Mouse (Mus musculus) testis, postnatal 14 days (tissue): ENCODE measurements around the gene Lrig3.

Experiments
- DNase-seq: peaks from one replicate; pipeline ENCODE4 v3.0.0; 2021; ENCODE audit warnings: low spot score

Lrig3 gene

DNA sequence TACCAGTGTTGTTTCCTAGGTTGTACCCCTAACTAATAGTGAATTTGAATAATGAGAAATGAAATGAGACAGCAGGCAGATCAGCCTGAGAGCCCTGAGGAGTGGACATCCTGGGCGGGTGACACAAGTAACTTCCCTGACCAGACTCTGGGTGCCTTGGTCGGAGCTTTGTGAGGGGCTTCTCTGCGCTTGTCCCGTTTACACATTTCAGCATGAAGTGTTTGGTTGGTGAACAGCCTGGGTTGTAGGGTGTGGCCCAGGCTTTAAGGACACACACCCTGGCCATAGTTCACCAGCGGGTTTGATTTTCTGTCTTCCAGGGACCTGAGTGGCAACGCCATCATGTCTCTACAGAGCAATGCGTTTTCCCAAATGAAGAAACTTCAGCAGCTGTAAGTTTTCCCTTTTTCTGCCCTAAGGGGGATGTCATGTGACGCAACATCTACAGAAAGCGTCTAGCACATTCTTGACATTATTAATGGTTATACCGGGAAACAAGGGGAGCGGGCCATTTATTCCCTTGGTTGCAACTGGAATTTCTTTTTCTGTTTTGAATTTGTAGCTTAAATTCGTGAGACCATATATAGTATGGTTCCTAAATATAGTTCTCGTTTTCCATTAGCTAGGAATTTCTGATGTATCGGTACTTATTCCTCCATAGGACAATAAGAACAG, 36.2 kb downstream of the Lrig3 start:
- no peak for DNase-seq

DNA sequence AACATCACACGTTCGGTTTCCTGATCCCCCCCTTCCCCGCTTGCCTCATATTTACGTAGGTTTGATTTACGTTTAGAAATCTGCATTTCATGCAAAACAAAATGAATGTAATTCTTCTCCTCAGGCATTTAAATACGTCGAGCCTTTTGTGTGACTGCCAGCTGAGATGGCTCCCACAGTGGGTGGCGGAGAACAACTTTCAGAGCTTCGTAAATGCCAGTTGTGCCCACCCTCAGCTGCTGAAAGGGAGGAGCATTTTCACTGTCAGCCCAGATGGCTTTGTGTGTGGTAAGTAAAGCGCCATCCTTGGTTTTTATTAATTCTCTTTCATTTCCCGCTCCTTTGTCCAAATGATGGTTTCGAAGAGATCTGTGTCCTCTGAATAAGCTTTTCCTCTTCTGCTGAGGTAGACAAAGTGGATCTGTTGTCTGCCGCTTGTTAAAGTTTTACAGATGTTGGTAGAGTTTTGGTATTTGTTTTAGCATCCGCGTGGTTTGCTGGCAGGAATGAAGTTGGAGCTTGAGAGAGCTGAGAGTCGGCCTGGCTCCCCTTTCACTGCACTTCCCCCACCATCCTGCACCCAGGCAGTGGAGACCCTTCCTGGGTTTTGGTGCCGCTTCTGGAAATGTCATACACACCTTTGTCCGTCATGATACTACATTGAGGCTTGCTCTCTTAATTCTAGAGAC, 37.0 kb downstream of the Lrig3 start:
- DNase-seq = no peak

GRCm38 (mm10) chr10:126003857-126004256, 37.9 kb downstream of the Lrig3 start:
- DNase-seq = no peak

DNA sequence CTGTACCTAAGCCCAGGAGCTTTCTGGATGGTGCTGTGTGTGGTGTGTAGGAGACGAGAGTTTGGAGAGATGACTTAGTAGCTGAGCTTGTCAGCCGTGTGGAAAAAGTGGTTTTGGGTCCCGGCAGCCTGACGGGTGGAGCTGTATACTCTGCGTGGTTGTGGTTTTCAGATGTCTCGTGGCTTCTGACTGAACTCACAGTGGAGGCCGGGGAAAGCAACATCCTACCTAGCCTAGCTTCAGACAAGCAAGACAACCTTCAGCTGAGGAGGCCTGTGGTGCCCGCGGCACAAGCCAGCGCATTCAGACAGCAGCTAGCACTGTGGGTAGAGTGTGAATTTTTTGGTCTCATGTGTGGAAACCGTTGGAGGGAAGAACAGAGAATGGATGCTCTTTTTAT, 47.7 kb downstream of the Lrig3 start:
- no peak for DNase-seq

DNA sequence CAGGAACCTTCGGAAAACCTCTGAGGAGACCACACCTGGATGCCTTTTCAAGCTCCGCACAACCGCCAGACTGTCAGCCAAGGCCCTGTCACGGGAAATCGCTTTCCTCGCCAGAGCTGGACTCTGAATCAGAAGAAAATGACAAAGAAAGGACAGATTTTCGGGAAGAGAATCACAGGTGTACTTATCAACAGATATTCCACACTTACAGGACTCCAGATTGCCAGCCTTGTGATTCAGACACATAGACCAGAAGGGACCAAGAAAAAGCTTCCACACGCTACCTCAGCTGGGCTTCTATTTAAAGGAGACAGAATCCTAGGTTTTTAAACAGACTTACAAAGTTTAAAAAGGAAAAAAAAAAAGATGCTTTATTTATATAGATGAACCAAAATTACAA, 48.7 kb downstream of the Lrig3 start:
- no peak for DNase-seq

DNA sequence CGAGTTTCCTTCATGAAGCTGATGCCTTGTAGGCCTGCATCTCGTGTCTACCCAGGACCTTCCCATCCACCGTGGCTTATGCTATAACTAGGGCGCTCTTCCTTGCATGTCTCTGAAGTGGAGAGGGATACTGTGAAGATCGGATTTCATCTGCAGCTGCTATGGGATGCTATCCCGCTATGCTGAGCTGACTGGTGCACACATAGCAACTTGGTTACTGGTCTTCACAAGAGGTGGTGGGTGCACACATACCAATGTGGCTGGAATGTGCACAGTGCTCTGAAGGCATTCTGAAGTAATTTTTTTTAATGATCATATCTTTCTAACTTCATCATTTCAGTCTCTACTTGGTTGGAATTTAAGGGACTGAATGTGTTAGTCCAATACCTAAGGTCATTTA, 49.7 kb downstream of the Lrig3 start:
- DNase-seq = no peak

GRCm38 (mm10) chr10:126019350-126019991, 53.5 kb downstream of the Lrig3 start:
- DNase-seq = no peak

DNA sequence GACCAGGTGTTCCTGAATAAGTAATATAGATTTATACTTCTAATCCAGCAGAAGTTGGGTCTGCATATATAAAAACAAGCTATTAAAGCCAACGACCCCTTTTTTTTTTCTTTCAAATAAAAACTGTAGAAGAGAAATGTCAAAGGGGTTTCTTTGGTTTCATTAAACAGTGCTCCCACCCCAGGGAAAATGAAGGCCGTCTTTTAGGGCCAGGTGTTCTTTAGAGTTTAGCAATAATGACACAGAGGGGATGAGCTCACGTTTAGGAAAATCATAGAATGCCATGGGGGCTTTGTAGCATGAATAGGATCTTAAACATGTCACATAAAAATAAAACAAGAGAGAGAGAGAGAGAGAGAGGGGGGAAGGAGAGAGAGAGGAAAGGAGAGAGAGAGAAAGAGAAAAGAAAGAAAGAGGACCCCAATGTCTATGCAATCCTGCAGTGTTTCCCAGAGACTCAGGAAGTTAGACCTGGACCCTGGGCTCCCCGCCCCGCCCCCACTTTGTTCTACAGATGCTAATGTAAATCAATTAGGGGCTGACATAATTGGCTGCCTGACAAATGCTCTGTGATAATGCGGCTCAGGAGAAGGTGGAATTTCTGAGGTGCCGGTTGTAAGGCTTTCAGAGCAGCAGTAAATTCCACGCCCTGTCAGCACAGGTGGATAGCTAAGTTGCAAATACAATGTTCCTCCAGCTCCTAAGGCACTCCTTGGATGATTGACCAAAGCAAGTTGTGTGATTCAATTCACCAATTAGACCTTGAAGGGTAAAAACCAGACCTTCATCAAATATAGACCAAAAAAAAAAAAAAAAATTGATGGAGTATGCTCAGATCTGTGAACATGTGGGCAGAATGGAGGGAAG, 62.8 kb downstream of the Lrig3 start:
- no peak for DNase-seq

DNA sequence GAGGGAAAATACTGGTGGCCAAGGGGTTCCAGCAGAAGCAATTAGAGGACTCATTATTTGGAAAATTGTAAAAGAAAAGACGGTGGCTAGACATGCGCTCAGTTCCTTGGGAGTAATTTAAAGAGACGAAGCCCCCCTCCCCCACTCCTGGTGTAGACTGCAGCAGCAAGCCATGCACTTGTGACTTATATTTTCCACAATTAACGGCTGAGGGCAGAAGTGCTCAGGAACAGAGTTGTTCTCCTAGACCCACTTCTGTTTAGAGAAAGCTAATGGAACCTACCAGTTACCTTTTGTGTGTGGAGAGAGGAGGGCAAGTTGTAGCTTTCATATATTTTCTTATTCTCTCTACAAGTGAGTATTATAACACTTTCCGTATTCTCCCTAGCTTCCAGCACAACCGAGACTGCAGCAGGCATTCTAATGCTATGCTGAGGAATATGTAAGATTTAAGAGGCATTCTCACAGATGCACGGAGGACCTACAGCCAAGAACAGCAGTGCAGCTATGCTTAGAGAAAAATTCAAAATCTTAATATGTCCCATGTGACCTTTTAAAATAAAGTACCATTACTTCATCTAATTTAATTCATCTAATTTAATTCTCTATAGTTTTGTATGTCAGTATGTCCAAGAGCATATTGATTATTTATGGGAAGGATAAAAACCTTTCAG, 63.6 kb downstream of the Lrig3 start:
- DNase-seq = no peak

GRCm38 (mm10) chr10:126056881-126057280, 90.9 kb downstream of the Lrig3 start:
- DNase-seq = no peak

GRCm38 (mm10) chr10:126062812-126063211, 96.8 kb downstream of the Lrig3 start:
- no peak for DNase-seq
